10 mouse cellular contexts compared by ENCODE assay signal in genomic region chr19:36883119-36883518, GRCm38 (mm10). TPM values are rescaled to one million over a fixed set of nuclear protein-coding genes. Genes with fewer than 3 reads are reported as not detected.
DNase-seq lines count a peak whose midpoint lies in the region; ATAC-seq and TF ChIP-seq lines count a peak whose summit lies in the region.
"Had no signal": no experiment of that assay in that cellular context is flagged by ENCODE, and none has a peak within 500 bp of the region (broad histone marks: within the 10 kb centered on the region; RNA-seq: fewer than 3 reads in every experiment).

No protein-coding gene starts in this region.

- no peak overlapping the region for H3K27ac ChIP-seq in embryonic facial prominence, embryonic 10.5 days (replicated peaks)
- no peak overlapping the region for H3K27ac ChIP-seq in midbrain, postnatal 0 days (ENCODE audit: low read depth, low read length)
- H3K27ac ChIP-seq: lung, embryonic 15.5 days had no signal

- H3K4me1 ChIP-seq in embryonic facial prominence, embryonic 10.5 days: no peaks in the 10 kb centered on the region
- H3K4me1 ChIP-seq in midbrain, postnatal 0 days (ENCODE audit: insufficient read depth, low read length): no peaks in the 10 kb centered on the region
- H3K4me1 ChIP-seq: lung, embryonic 15.5 days had no signal

- WGBS in embryonic facial prominence, embryonic 10.5 days: 84% methylated on average over 6 of the region's 6 CpGs
- WGBS in midbrain, postnatal 0 days: 76% methylated on average over 6 of the region's 6 CpGs

- peaks cover 99% of the 10 kb centered on the region for H3K36me3 ChIP-seq in embryonic facial prominence, embryonic 10.5 days (replicated peaks)
- peaks cover 47% of the 10 kb centered on the region for H3K36me3 ChIP-seq in midbrain, postnatal 0 days (ENCODE audit: insufficient read depth, low read length)

- no peaks in the 10 kb centered on the region for H3K9me3 ChIP-seq in embryonic facial prominence, embryonic 10.5 days
- H3K9me3 ChIP-seq in midbrain, postnatal 0 days (ENCODE audit: low read length): no peaks in the 10 kb centered on the region
- H3K9me3 ChIP-seq: G1E; lung, embryonic 15.5 days had no signal

- H3K9ac ChIP-seq in midbrain, postnatal 0 days (replicated peaks; ENCODE audit: low read length, poor library complexity, severe bottlenecking): no peak overlapping the region
- H3K9ac ChIP-seq: lung, embryonic 15.5 days had no signal

- H3K4me2 ChIP-seq in midbrain, postnatal 0 days (ENCODE audit: low read depth, low read length, poor library complexity, severe bottlenecking): no peak overlapping the region
- H3K4me2 ChIP-seq: lung, embryonic 15.5 days had no signal

- DNase-seq in adrenal gland, postnatal 36 days: peak; percentile 10 to 34
- no peak for DNase-seq in adrenal gland, adult 8-10 months
- peak; percentile 57 for DNase-seq in kidney, postnatal 10 days
- DNase-seq in kidney, adult 18-20 months: no peak
- DNase-seq in CD4-positive helper T cell, adult 2 months (ENCODE audit: low read depth, low spot score): peak; percentile 40
- peak; percentile 45 for DNase-seq in embryonic facial prominence, embryonic 10.5 days (ENCODE audit: low spot score)
- peak; percentile 40 for DNase-seq in midbrain, postnatal 0 days (ENCODE audit: low spot score)
- no peak for DNase-seq in gastrocnemius, adult 8-10 months (ENCODE audit: low spot score in 2 of 2)

- H3K4me3 ChIP-seq in embryonic facial prominence, embryonic 10.5 days: no peak overlapping the region
- H3K4me3 ChIP-seq in midbrain, postnatal 0 days (ENCODE audit: low read depth, low read length): no peak overlapping the region
- H3K4me3 ChIP-seq: lung, embryonic 15.5 days had no signal

- peak; percentile 65 for TF ChIP-seq CTCF in midbrain, postnatal 0 days (IDR thresholded peaks at IDR 0.05)

- ATAC-seq in midbrain, postnatal 0 days (ENCODE audit: low FRiP score): peak; percentile 44; the same call in 1 of the 2 replicates

- no peaks in the 10 kb centered on the region for H3K27me3 ChIP-seq in embryonic facial prominence, embryonic 10.5 days (replicated peaks; ENCODE audit: low read depth, poor library complexity, severe bottlenecking)
- no peaks in the 10 kb centered on the region for H3K27me3 ChIP-seq in midbrain, postnatal 0 days (ENCODE audit: insufficient read depth, low read length)
- H3K27me3 ChIP-seq: lung, embryonic 15.5 days had no signal

RNA-seq across cellular contexts. Expression of gene Fgfbp3, which starts 36.3 kb away (rescaled TPM):
- 1 to 10 TPM; 2.8 to 3.7 TPM for total RNA-seq in adrenal gland, postnatal 36 days (2021)
- total RNA-seq in adrenal gland, adult 8-10 months (2022): 1 to 10 TPM; 4.2 to 6.3 (median 5.3) TPM
- 9.1 and 11.7 TPM in 2 replicates for polyA plus RNA-seq in embryonic facial prominence, embryonic 10.5 days (2016; fragmentation: Nextera tagmentation; extraction: Ambion mirVana)
- 30.4 and 36.0 TPM in 2 replicates for total RNA-seq in midbrain, postnatal 0 days (2014; rRNA removed)
- polyA plus RNA-seq in midbrain, postnatal 0 days (2015; fragmentation: Nextera tagmentation; extraction: Ambion mirVana): 28.7 and 30.5 TPM in 2 replicates
- 1 to 10 TPM; 1.0 to 2.0 (median 1.4) TPM for total RNA-seq in gastrocnemius, adult 8-10 months (2022)

RNA-seq across cellular contexts. Expression of gene Btaf1, which starts 42.8 kb away (rescaled TPM):
- 10 to 100 TPM; 24.5 to 30.1 TPM for total RNA-seq in adrenal gland, postnatal 36 days (2021)
- total RNA-seq in adrenal gland, adult 8-10 months (2022): 10 to 100 TPM; 20.8 to 28.6 (median 27.2) TPM
- 16.6 and 20.3 TPM in 2 replicates for polyA plus RNA-seq in embryonic facial prominence, embryonic 10.5 days (2016; fragmentation: Nextera tagmentation; extraction: Ambion mirVana)
- 16.4 and 24.4 TPM in 2 replicates for total RNA-seq in midbrain, postnatal 0 days (2014; rRNA removed)
- polyA plus RNA-seq in midbrain, postnatal 0 days (2015; fragmentation: Nextera tagmentation; extraction: Ambion mirVana): 2.9 and 3.5 TPM in 2 replicates
- total RNA-seq in gastrocnemius, adult 8-10 months (2022): 10 to 100 TPM in 1 of 4 experiments, 1 to 10 TPM in 3; 7.8 to 10.7 (median 8.2) TPM

RNA-seq across cellular contexts. Expression of gene Tnks2, which starts 49.1 kb away (rescaled TPM):
- total RNA-seq in adrenal gland, postnatal 36 days (2021): 100 to 1,000 TPM; 109 to 123 TPM
- 100 to 1,000 TPM in 3 of 4 experiments, 10 to 100 TPM in 1; 99.2 to 117 (median 106) TPM for total RNA-seq in adrenal gland, adult 8-10 months (2022)
- polyA plus RNA-seq in embryonic facial prominence, embryonic 10.5 days (2016; fragmentation: Nextera tagmentation; extraction: Ambion mirVana): 60.3 and 62.4 TPM in 2 replicates
- total RNA-seq in midbrain, postnatal 0 days (2014; rRNA removed): 181 and 215 TPM in 2 replicates
- 25.4 and 27.2 TPM in 2 replicates for polyA plus RNA-seq in midbrain, postnatal 0 days (2015; fragmentation: Nextera tagmentation; extraction: Ambion mirVana)
- total RNA-seq in gastrocnemius, adult 8-10 months (2022): 100 to 1,000 TPM; 100 to 133 (median 108) TPM

Comparison
In these comparisons a context has a peak if more than half of its experiments do, and no peak if none do; other contexts are left out.
1. DNase-seq: peak in adrenal gland, postnatal 36 days (2 of 2), kidney, postnatal 10 days (single experiment), CD4-positive helper T cell, adult 2 months (single experiment), embryonic facial prominence, embryonic 10.5 days (single experiment) and midbrain, postnatal 0 days (single experiment); none in adrenal gland, adult 8-10 months (single experiment), kidney, adult 18-20 months (single experiment) and gastrocnemius, adult 8-10 months (0 of 2).